Mouse (Mus musculus): ENCODE data around the gene Krt5.

GRCm38 (mm10) chr15:101724686-101725085 is 12.0 kb upstream of the Krt5 start:
- TF ChIP-seq POLR2A (IDR thresholded peaks at IDR 0.05; ENCODE audit: low read depth, low read length) (no peak), USF1 (IDR thresholded peaks at IDR 0.05; ENCODE audit: low read depth, low read length) (no peak), RAD21 (IDR thresholded peaks at IDR 0.05; ENCODE audit: low read depth, low read length) (no peak), GABPA (IDR thresholded peaks at IDR 0.05; ENCODE audit: insufficient replicate concordance, low read depth, low read length) (no peak), CTCF (conservative IDR thresholded peaks at IDR 0.05 in 1 of 2, IDR thresholded peaks at IDR 0.05 in 1 of 2; ENCODE audit: low read depth in 2 of 2, low read length in 2 of 2) (no peak), TCF12 (IDR thresholded peaks at IDR 0.05; ENCODE audit: low read depth, low read length) (no peak), MAX (IDR thresholded peaks at IDR 0.05; ENCODE audit: low read length) (no peak), MYC (IDR thresholded peaks at IDR 0.05; ENCODE audit: low read depth, low read length) (no peak), UBTF (IDR thresholded peaks at IDR 0.05; ENCODE audit: low read depth, low read length) (no peak)

Data from CH12.LX (cell line).